Mouse (Mus musculus) C2C12 (cell line): ENCODE data around the gene Ets1.

Experiments
- CEBPB ChIP-seq: IDR thresholded peaks from one replicate; pipeline ENCODE4 v1.6.1; 2011; ENCODE audit warnings: low read depth, mild to moderate bottlenecking, control low read depth, moderate library complexity
- CTCF ChIP-seq: IDR thresholded peaks from one replicate; pipeline ENCODE4 v1.5.1; 2011; ENCODE audit not compliant: control insufficient read depth, insufficient read depth, insufficient read length
- FOSL1 ChIP-seq: IDR thresholded peaks from one replicate; pipeline ENCODE4 v1.8.0; 2011; ENCODE audit warnings: mild to moderate bottlenecking, low read length; ENCODE audit not compliant: poor library complexity, insufficient read depth, severe bottlenecking
- MAX ChIP-seq: IDR thresholded peaks from one replicate; pipeline ENCODE4 v1.6.1; 2011; ENCODE audit warnings: mild to moderate bottlenecking, control low read depth
- MYOD1 ChIP-seq: IDR thresholded peaks from one replicate; pipeline ENCODE4 v1.6.1; 2011; ENCODE audit warnings: low read depth; ENCODE audit not compliant: control insufficient read depth, insufficient read length
- MYOG ChIP-seq: IDR thresholded peaks from one replicate; pipeline ENCODE4 v1.6.1; 2011; ENCODE audit not compliant: control insufficient read depth, insufficient read length; ENCODE audit errors: extremely low read depth
- USF1 ChIP-seq: IDR thresholded peaks from one replicate; pipeline ENCODE4 v1.6.1; 2011; ENCODE audit warnings: low read depth, mild to moderate bottlenecking, control low read depth, moderate library complexity

DNA sequence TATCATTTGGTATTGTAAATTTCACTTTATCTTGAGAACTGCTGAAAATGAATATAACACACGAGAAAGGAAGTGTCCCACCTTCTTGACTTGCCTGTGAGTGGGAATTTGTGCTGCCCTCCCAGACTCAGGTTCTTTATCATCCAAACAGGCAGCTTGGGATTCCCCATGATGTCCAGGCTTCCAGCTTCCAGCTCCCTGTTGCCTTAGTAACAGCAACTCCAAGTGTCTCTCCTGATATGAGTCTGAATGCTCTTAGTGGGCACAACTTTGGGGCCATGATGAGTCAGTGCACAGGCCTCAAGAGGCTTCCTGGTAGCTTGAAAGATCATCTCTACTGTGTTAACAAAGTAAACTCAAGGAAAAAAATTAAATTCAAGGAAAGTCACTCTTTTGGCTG is 142.8 kb downstream of the Ets1 start:
- TF ChIP-seq CEBPB (no peak), CTCF (no peak), MYOG (no peak), USF1 (no peak), MAX (no peak), FOSL1 (no peak), MYOD1 (no peak)
